Mouse (Mus musculus) forebrain, embryonic 11.5 days (tissue): ENCODE measurements around the gene Cox8c. TPM values are rescaled to one million over a fixed set of nuclear protein-coding genes. Genes with fewer than 3 reads are reported as not detected.

Experiments used
- ATAC-seq: fragments of 200-750 bp; cut with Nextera tagmentation; replicated peaks from 2 replicates; pipeline ENCODE4 v1.8.0; 2017; ENCODE audit warnings: moderate TSS enrichment; ENCODE audit not compliant: low FRiP score
- DNase-seq: peaks from one replicate; pipeline ENCODE4 v3.0.0-alpha.2; 2017; ENCODE audit warnings: low spot score
- H3K27ac ChIP-seq: fragments of 300-500 bp; sonication (generic); 2 replicates; pipeline ENCODE4 v1.5.1; 2014; ENCODE audit warnings: low read depth, low read length
- H3K27me3 ChIP-seq: fragments of 300-500 bp; sonication (generic); 2 replicates; pipeline ENCODE4 v1.6.1; 2014; ENCODE audit warnings: mild to moderate bottlenecking, low read length, mixed read lengths; ENCODE audit not compliant: control insufficient read depth, insufficient read depth
- H3K36me3 ChIP-seq: fragments of 300-500 bp; sonication (generic); 2 replicates; pipeline ENCODE4 v1.6.1; 2014; ENCODE audit warnings: mild to moderate bottlenecking, low read length, moderate library complexity, mixed read lengths; ENCODE audit not compliant: control insufficient read depth, insufficient read depth
- H3K4me1 ChIP-seq: fragments of 300-500 bp; sonication (generic); replicated peaks from 2 replicates; pipeline ENCODE4 v1.6.1; 2014; ENCODE audit warnings: low read length, mixed read lengths; ENCODE audit not compliant: control insufficient read depth, insufficient read depth
- H3K4me2 ChIP-seq: fragments of 300-500 bp; sonication (generic); 2 replicates; pipeline ENCODE4 v1.6.1; 2014; ENCODE audit warnings: low read depth, mild to moderate bottlenecking, low read length, moderate library complexity, mixed read lengths; ENCODE audit not compliant: severe bottlenecking
- H3K4me3 ChIP-seq: fragments of 300-500 bp; sonication (generic); 2 replicates; pipeline ENCODE4 v1.5.1; 2014; ENCODE audit warnings: low read depth, low read length
- H3K9ac ChIP-seq: fragments of 300-500 bp; sonication (generic); 2 replicates; pipeline ENCODE4 v1.6.1; 2014; ENCODE audit warnings: low read length
- H3K9me3 ChIP-seq: fragments of 300-500 bp; sonication (generic); 2 replicates; pipeline ENCODE4 v1.6.1; 2016; ENCODE audit warnings: low read length, mixed read lengths; ENCODE audit not compliant: control insufficient read depth
- WGBS: fragments of 180-500 bp; shearing (Covaris S2); extraction: QIAGEN DNeasy Blood & Tissue Kit; methylation state at CpG from one replicate; pipeline ENCODE4 v1.1.7; 2014; 5-methylcytosine and 5-hydroxymethylcytosine counted together
- polyA plus RNA-seq: library from polyadenylated mRNA; unstranded; fragments of >200 nt; fragmentation: Nextera tagmentation; extraction: Ambion mirVana; gene quantifications from 2 replicates; pipeline ENCODE4 v1.2.1, GENCODE M21; 2014

Gene Cox8c
- polyA plus RNA-seq, 1 experiment from 2014 or later: not detected

- no peak overlapping the region for H3K4me2 ChIP-seq
- no peak overlapping the region for H3K27ac ChIP-seq
- WGBS: 36% methylated on average over 10 of the region's 10 CpGs
- no peaks in the 10 kb centered on the region for H3K9me3 ChIP-seq
- H3K36me3 ChIP-seq: no peaks in the 10 kb centered on the region
- no peak overlapping the region for H3K4me3 ChIP-seq
- no peaks in the 10 kb centered on the region for H3K27me3 ChIP-seq
- ATAC-seq (no peak), DNase-seq (no peak)
- H3K4me1 ChIP-seq: peaks cover 5% of the 10 kb centered on the region; the same call in 1 of the 2 replicates
- H3K9ac ChIP-seq: no peak overlapping the region
These were observed 11.8 kb upstream of the Cox8c start for GRCm38 (mm10) chr12:102887366-102887765.

- ATAC-seq (no peak), DNase-seq (no peak)
- whole genome bisulfite sequencing: 39% methylated on average over 5 of the region's 5 CpGs
- Histone ChIP-seq H3K4me2 (no peak overlapping the region), H3K36me3 (no peaks in the 10 kb centered on the region), H3K9me3 (no peaks in the 10 kb centered on the region), H3K4me3 (no peak overlapping the region), H3K27me3 (no peaks in the 10 kb centered on the region), H3K9ac (no peak overlapping the region), H3K27ac (no peak overlapping the region), H3K4me1 (peaks cover 5% of the 10 kb centered on the region; the same call in 1 of the 2 replicates)
These were observed 10.5 kb upstream of the Cox8c start for GRCm38 (mm10) chr12:102888568-102888967.

GRCm38 (mm10) chr12:102908191-102908590, 9.1 kb downstream of the Cox8c start:
- no peak overlapping the region for H3K4me2 ChIP-seq
- no peaks in the 10 kb centered on the region for H3K36me3 ChIP-seq
- no peak overlapping the region for H3K9ac ChIP-seq
- WGBS: 39% methylated on average over 3 of the region's 3 CpGs
- H3K27me3 ChIP-seq: no peaks in the 10 kb centered on the region
- DNase-seq (no peak), ATAC-seq (no peak)
- no peaks in the 10 kb centered on the region for H3K4me1 ChIP-seq
- no peak overlapping the region for H3K4me3 ChIP-seq
- H3K9me3 ChIP-seq: no peaks in the 10 kb centered on the region
- H3K27ac ChIP-seq: no peak overlapping the region

GRCm38 (mm10) chr12:102916073-102916472, 17.0 kb downstream of the Cox8c start:
- Histone ChIP-seq H3K36me3 (no peaks in the 10 kb centered on the region), H3K27me3 (no peaks in the 10 kb centered on the region), H3K9ac (no peak overlapping the region), H3K4me2 (no peak overlapping the region), H3K27ac (no peak overlapping the region), H3K4me1 (no peaks in the 10 kb centered on the region), H3K9me3 (no peaks in the 10 kb centered on the region), H3K4me3 (no peak overlapping the region)
- DNase-seq (no peak), ATAC-seq (no peak)
- 93% methylated on average over 2 of the region's 2 CpGs for WGBS

GRCm38 (mm10) chr12:102929764-102930163, 30.6 kb downstream of the Cox8c start:
- Histone ChIP-seq H3K36me3 (no peaks in the 10 kb centered on the region), H3K4me3 (no peak overlapping the region), H3K9me3 (no peaks in the 10 kb centered on the region), H3K4me1 (no peaks in the 10 kb centered on the region), H3K27me3 (no peaks in the 10 kb centered on the region), H3K4me2 (no peak overlapping the region), H3K27ac (no peak overlapping the region), H3K9ac (no peak overlapping the region)
- ATAC-seq (no peak), DNase-seq (no peak)
- WGBS: 82% methylated on average over 4 of the region's 4 CpGs

- 76% methylated on average over 1 of the region's 1 CpGs for WGBS
- Histone ChIP-seq H3K27me3 (no peaks in the 10 kb centered on the region), H3K4me2 (no peak overlapping the region), H3K4me3 (no peak overlapping the region), H3K36me3 (no peaks in the 10 kb centered on the region), H3K9ac (no peak overlapping the region), H3K9me3 (no peaks in the 10 kb centered on the region), H3K4me1 (no peaks in the 10 kb centered on the region), H3K27ac (no peak overlapping the region)
- ATAC-seq (no peak), DNase-seq (no peak)
These were observed 31.2 kb downstream of the Cox8c start for GRCm38 (mm10) chr12:102930335-102930734.

- 89% methylated on average over 7 of the region's 7 CpGs for WGBS
- Histone ChIP-seq H3K36me3 (no peaks in the 10 kb centered on the region), H3K27ac (no peak overlapping the region), H3K9me3 (no peaks in the 10 kb centered on the region), H3K4me2 (no peak overlapping the region), H3K27me3 (no peaks in the 10 kb centered on the region), H3K9ac (no peak overlapping the region), H3K4me3 (no peak overlapping the region), H3K4me1 (no peaks in the 10 kb centered on the region)
- DNase-seq: no peak
- no peak for ATAC-seq
These were observed 31.7 kb downstream of the Cox8c start for GRCm38 (mm10) chr12:102930789-102931188.

GRCm38 (mm10) chr12:102935892-102936291, 36.8 kb downstream of the Cox8c start:
- DNase-seq: no peak
- H3K9ac ChIP-seq: no peak overlapping the region
- no peaks in the 10 kb centered on the region for H3K27me3 ChIP-seq
- no peak overlapping the region for H3K4me2 ChIP-seq
- H3K27ac ChIP-seq: no peak overlapping the region
- no peaks in the 10 kb centered on the region for H3K36me3 ChIP-seq
- WGBS: 41% methylated on average over 1 of the region's 1 CpGs
- H3K4me1 ChIP-seq: no peaks in the 10 kb centered on the region
- no peaks in the 10 kb centered on the region for H3K9me3 ChIP-seq
- no peak overlapping the region for H3K4me3 ChIP-seq
- ATAC-seq: no peak

- ATAC-seq (no peak), DNase-seq (no peak)
- Histone ChIP-seq H3K4me3 (no peak overlapping the region), H3K9me3 (no peaks in the 10 kb centered on the region), H3K4me1 (no peaks in the 10 kb centered on the region), H3K9ac (no peak overlapping the region), H3K4me2 (no peak overlapping the region), H3K27ac (no peak overlapping the region), H3K36me3 (no peaks in the 10 kb centered on the region), H3K27me3 (peaks cover 11% of the 10 kb centered on the region; the same call in 1 of the 2 replicates)
- WGBS: 90% methylated on average over 1 of the region's 1 CpGs
These were observed 46.5 kb downstream of the Cox8c start for GRCm38 (mm10) chr12:102945571-102945970.
